ENCODE assay signal across 21 mouse cellular contexts in genomic region chr11:31562954-31563353, GRCm38 (mm10).
DNase-seq lines count a peak whose midpoint lies in the region; ATAC-seq lines count a peak whose summit lies in the region.
"Had no signal": no experiment of that assay in that cellular context is flagged by ENCODE, and none has a peak within 500 bp of the region (broad histone marks: within the 10 kb centered on the region; RNA-seq: fewer than 3 reads in every experiment).

No protein-coding gene starts in this region.

- no peak for DNase-seq in embryonic facial prominence, embryonic 10.5 days (ENCODE audit: low spot score)
- peak; percentile 86 for DNase-seq in heart, adult 11 months
- DNase-seq in heart, postnatal 14 days = no peak
- no peak for DNase-seq in midbrain, embryonic 14.5 days
- DNase-seq in midbrain, embryonic 11.5 days (ENCODE audit: low spot score, missing footprints) = no peak
- DNase-seq: adrenal gland, adult 2 months; adrenal gland, adult 8-10 months; adrenal gland, postnatal 10 days; adrenal gland, postnatal 14 days; adrenal gland, postnatal 25 days; adrenal gland, postnatal 36 days; B cell, adult 2 months; cerebellum, adult 11 months; cerebellum, adult 11-12 months had no signal

- H3K4me1 ChIP-seq in embryonic facial prominence, embryonic 12.5 days = peaks cover 8% of the 10 kb centered on the region; the same call in 1 of the 2 replicates
- peaks cover 12% of the 10 kb centered on the region for H3K4me1 ChIP-seq in embryonic facial prominence, embryonic 10.5 days
- peaks cover 4% of the 10 kb centered on the region; the same call in 1 of the 2 replicates for H3K4me1 ChIP-seq in megakaryocyte, embryonic 14.5 days
- H3K4me1 ChIP-seq in midbrain, embryonic 14.5 days (ENCODE audit: control insufficient read depth, insufficient read depth, low read length) = no peaks in the 10 kb centered on the region
- H3K4me1 ChIP-seq in midbrain, embryonic 11.5 days (ENCODE audit: control insufficient read depth, insufficient read depth, low read length) = no peaks in the 10 kb centered on the region

- WGBS in embryonic facial prominence, embryonic 12.5 days = 85% methylated on average over 3 of the region's 3 CpGs
- 88% methylated on average over 3 of the region's 3 CpGs for WGBS in embryonic facial prominence, embryonic 10.5 days
- 76% methylated on average over 3 of the region's 3 CpGs for WGBS in midbrain, embryonic 14.5 days
- WGBS in midbrain, embryonic 11.5 days = 82% methylated on average over 3 of the region's 3 CpGs

- no peak overlapping the region for H3K4me2 ChIP-seq in embryonic facial prominence, embryonic 12.5 days (replicated peaks)
- no peak overlapping the region for H3K4me2 ChIP-seq in midbrain, embryonic 14.5 days (ENCODE audit: low read length)
- H3K4me2 ChIP-seq in midbrain, embryonic 11.5 days = no peak overlapping the region

- no peaks in the 10 kb centered on the region for H3K9me3 ChIP-seq in embryonic facial prominence, embryonic 12.5 days
- no peaks in the 10 kb centered on the region for H3K9me3 ChIP-seq in embryonic facial prominence, embryonic 10.5 days
- H3K9me3 ChIP-seq in megakaryocyte, embryonic 14.5 days = peaks cover 13% of the 10 kb centered on the region
- no peaks in the 10 kb centered on the region for H3K9me3 ChIP-seq in midbrain, embryonic 14.5 days (ENCODE audit: control insufficient read depth, low read length)
- H3K9me3 ChIP-seq in midbrain, embryonic 11.5 days (ENCODE audit: control insufficient read depth, low read length) = no peaks in the 10 kb centered on the region
- H3K9me3 ChIP-seq: G1E had no signal

- intact Hi-C loops in heart, postnatal 14 days (cut with DNase I) = no loop called here

- ATAC-seq in embryonic facial prominence, embryonic 12.5 days (ENCODE audit: insufficient number of reproducible peaks, insufficient read depth, low FRiP score, low TSS enrichment) = peak; percentile 56; the same call in 1 of the 2 replicates
- no peak for ATAC-seq in megakaryocyte, adult 5-6 weeks (ENCODE audit: poor library complexity, severe bottlenecking)
- ATAC-seq in midbrain, embryonic 14.5 days (ENCODE audit: low FRiP score, low TSS enrichment) = peak; percentile 17; the same call in 1 of the 2 replicates
- ATAC-seq in midbrain, embryonic 11.5 days (ENCODE audit: low FRiP score) = no peak
- ATAC-seq: activated CD4-positive, CD25-positive, alpha-beta regulatory T cell, adult 4 months; CD4-positive, CD25-positive, alpha-beta regulatory T cell, adult 4 months had no signal

- H3K9ac ChIP-seq in embryonic facial prominence, embryonic 12.5 days = no peak overlapping the region
- no peak overlapping the region for H3K9ac ChIP-seq in midbrain, embryonic 14.5 days (replicated peaks; ENCODE audit: low read length)
- H3K9ac ChIP-seq in midbrain, embryonic 11.5 days (ENCODE audit: low read length) = no peak overlapping the region

- H3K4me3 ChIP-seq in embryonic facial prominence, embryonic 12.5 days = no peak overlapping the region
- H3K4me3 ChIP-seq in embryonic facial prominence, embryonic 10.5 days = no peak overlapping the region
- H3K4me3 ChIP-seq in megakaryocyte, embryonic 14.5 days (replicated peaks) = peak overlapping the region; percentile 28
- no peak overlapping the region for H3K4me3 ChIP-seq in midbrain, embryonic 14.5 days (replicated peaks; ENCODE audit: low read depth, low read length)
- no peak overlapping the region for H3K4me3 ChIP-seq in midbrain, embryonic 11.5 days (ENCODE audit: low read depth, low read length)

- H3K36me3 ChIP-seq in embryonic facial prominence, embryonic 12.5 days = no peaks in the 10 kb centered on the region
- no peaks in the 10 kb centered on the region for H3K36me3 ChIP-seq in embryonic facial prominence, embryonic 10.5 days (replicated peaks)
- H3K36me3 ChIP-seq in megakaryocyte, embryonic 14.5 days (replicated peaks; ENCODE audit: low read length) = no peaks in the 10 kb centered on the region
- H3K36me3 ChIP-seq in midbrain, embryonic 14.5 days (ENCODE audit: control insufficient read depth, insufficient read depth, low read length) = no peaks in the 10 kb centered on the region
- no peaks in the 10 kb centered on the region for H3K36me3 ChIP-seq in midbrain, embryonic 11.5 days (ENCODE audit: control insufficient read depth, insufficient read depth, low read length)
- H3K36me3 ChIP-seq: G1E had no signal

- no peaks in the 10 kb centered on the region for H3K27me3 ChIP-seq in embryonic facial prominence, embryonic 12.5 days
- no peaks in the 10 kb centered on the region for H3K27me3 ChIP-seq in embryonic facial prominence, embryonic 10.5 days (replicated peaks; ENCODE audit: low read depth, poor library complexity, severe bottlenecking)
- peaks cover 23% of the 10 kb centered on the region for H3K27me3 ChIP-seq in megakaryocyte, embryonic 14.5 days (replicated peaks)
- no peaks in the 10 kb centered on the region for H3K27me3 ChIP-seq in midbrain, embryonic 14.5 days (ENCODE audit: control insufficient read depth, insufficient read depth, low read length)
- H3K27me3 ChIP-seq in midbrain, embryonic 11.5 days (ENCODE audit: control insufficient read depth, insufficient read depth, low read length) = no peaks in the 10 kb centered on the region
- H3K27me3 ChIP-seq: Patski had no signal

- no peak overlapping the region for H3K27ac ChIP-seq in embryonic facial prominence, embryonic 12.5 days
- no peak overlapping the region for H3K27ac ChIP-seq in embryonic facial prominence, embryonic 10.5 days (replicated peaks)
- H3K27ac ChIP-seq in midbrain, embryonic 14.5 days (replicated peaks; ENCODE audit: low read depth, low read length) = no peak overlapping the region
- H3K27ac ChIP-seq in midbrain, embryonic 11.5 days (ENCODE audit: low read depth, low read length) = no peak overlapping the region

Comparison
In these comparisons a context has a peak if more than half of its experiments do, and no peak if none do; other contexts are left out.
1. ATAC-seq: peak in embryonic facial prominence, embryonic 12.5 days (single experiment) and midbrain, embryonic 14.5 days (single experiment); none in megakaryocyte, adult 5-6 weeks (single experiment) and midbrain, embryonic 11.5 days (single experiment).